Mouse (Mus musculus) MEL (cell line): ENCODE measurements around the gene Hdac1. TPM values are rescaled to one million over a fixed set of nuclear protein-coding genes. Genes with fewer than 3 reads are reported as not detected.
A peak's percentile ranks its signal among the peaks of the same experiment; 100 is the strongest.

ENCODE experiments used
- DNase-seq: peaks from one replicate; pipeline ENCODE4 v3.0.0; 2011; ENCODE audit warnings: low read depth, low spot score
- H3K27ac ChIP-seq: 2 replicates; pipeline ENCODE4 v1.5.1; 2012; ENCODE audit warnings: low read depth, mild to moderate bottlenecking, control low read depth, low read length, moderate library complexity; ENCODE audit not compliant: control insufficient read depth
- H3K27me3 ChIP-seq, 2 experiments: fragments of 150-350 bp in 1 of 2; sonication (generic) in 1 of 2; 2 replicates each; pipeline ENCODE4 v1.6.1; 2012; ENCODE audit warnings: low read length in 2 of 2, mild to moderate bottlenecking in 2 of 2, improper control_type of control experiment in 1 of 2, moderate library complexity in 1 of 2; ENCODE audit not compliant: insufficient read depth in 2 of 2, control insufficient read depth in 1 of 2
- H3K36me3 ChIP-seq, 2 experiments: 2 replicates each; pipeline ENCODE4 v1.6.1; 2012 to 2014; ENCODE audit warnings: low read length in 2 of 2, improper control_type of control experiment in 1 of 2, inconsistent platforms in 1 of 2, mild to moderate bottlenecking in 1 of 2; ENCODE audit not compliant: insufficient read depth in 2 of 2, control insufficient read depth in 1 of 2
- H3K4me1 ChIP-seq, 2 experiments: fragments of 150-350 bp in 1 of 2; sonication (generic) in 1 of 2; 2 replicates each; pipeline ENCODE4 v1.6.1; 2012; ENCODE audit warnings: low read length in 2 of 2, improper control_type of control experiment in 1 of 2, mild to moderate bottlenecking in 1 of 2; ENCODE audit not compliant: insufficient read depth in 2 of 2, control insufficient read depth in 1 of 2
- H3K4me3 ChIP-seq, 2 experiments: fragments of 150-350 bp in 1 of 2; sonication (generic) in 1 of 2; 2 replicates each; pipeline ENCODE4 v1.5.1; 2012; ENCODE audit warnings: low read depth in 2 of 2, low read length in 2 of 2, mild to moderate bottlenecking in 2 of 2, moderate library complexity in 2 of 2, control low read depth in 1 of 2, improper control_type of control experiment in 1 of 2; ENCODE audit not compliant: control insufficient read depth in 1 of 2, insufficient read depth in 1 of 2
- H3K79me2 ChIP-seq: 2 replicates; pipeline ENCODE4 v1.6.1; 2012; ENCODE audit warnings: mild to moderate bottlenecking, low read length, moderate library complexity; ENCODE audit not compliant: control insufficient read depth, poor library complexity, insufficient read depth
- H3K9ac ChIP-seq: 2 replicates; pipeline ENCODE4 v1.6.1; 2012; ENCODE audit warnings: low read depth, mild to moderate bottlenecking, control low read depth, low read length, moderate library complexity; ENCODE audit not compliant: control insufficient read depth, poor library complexity, severe bottlenecking
- H3K9me3 ChIP-seq: fragments of 150-350 bp; sonication (generic); replicated peaks from 2 replicates; pipeline ENCODE4 v1.6.1; 2012; ENCODE audit warnings: mild to moderate bottlenecking, low read length, improper control_type of control experiment, moderate library complexity; ENCODE audit not compliant: insufficient read depth
- BHLHE40 ChIP-seq: IDR thresholded peaks from 2 replicates; pipeline ENCODE4 v1.6.1; 2012; ENCODE audit warnings: low read depth, mild to moderate bottlenecking, inconsistent platforms, low read length, improper control_type of control experiment, borderline replicate concordance
- CHD2 ChIP-seq: IDR thresholded peaks from 2 replicates; pipeline ENCODE4 v1.6.1; 2011; ENCODE audit warnings: low read length, improper control_type of control experiment
- CTCF ChIP-seq, 3 experiments: IDR thresholded peaks in 2 of 3; conservative IDR thresholded peaks in 1 of 3; 2 replicates each; pipeline ENCODE4 v1.5.1; 2011 to 2012; ENCODE audit warnings: low read length in 3 of 3, low read depth in 2 of 3, mild to moderate bottlenecking in 2 of 3, improper control_type of control experiment in 1 of 3, inconsistent platforms in 1 of 3, mixed read lengths in 1 of 3, moderate library complexity in 1 of 3; ENCODE audit not compliant: control insufficient read depth in 1 of 3, insufficient read depth in 1 of 3, poor library complexity in 1 of 3, severe bottlenecking in 1 of 3
- ETS1 ChIP-seq: IDR thresholded peaks from 2 replicates; pipeline ENCODE4 v1.6.1; 2012; ENCODE audit warnings: low read depth, mild to moderate bottlenecking, inconsistent platforms, low read length, improper control_type of control experiment, moderate library complexity
- GATA1 ChIP-seq: IDR thresholded peaks from 2 replicates; pipeline ENCODE4 v1.6.1; 2011; ENCODE audit warnings: low read depth, low read length, improper control_type of control experiment
- HCFC1 ChIP-seq: IDR thresholded peaks from 2 replicates; pipeline ENCODE4 v1.6.1; 2012; ENCODE audit warnings: low read depth, mild to moderate bottlenecking, inconsistent platforms, low read length, improper control_type of control experiment, moderate library complexity
- MAX ChIP-seq: IDR thresholded peaks from 2 replicates; pipeline ENCODE4 v1.6.1; 2011; ENCODE audit warnings: low read length, improper control_type of control experiment
- MAZ ChIP-seq: IDR thresholded peaks from 2 replicates; pipeline ENCODE4 v1.6.1; 2012; ENCODE audit warnings: low read depth, mild to moderate bottlenecking, inconsistent platforms, low read length, improper control_type of control experiment
- MEF2A ChIP-seq: IDR thresholded peaks from 2 replicates; pipeline ENCODE4 v1.6.1; 2014; ENCODE audit warnings: low read depth, mild to moderate bottlenecking, inconsistent platforms, low read length, improper control_type of control experiment; ENCODE audit not compliant: poor library complexity, insufficient replicate concordance, severe bottlenecking; ENCODE audit errors: extremely low read depth
- MYC ChIP-seq: IDR thresholded peaks from 2 replicates; pipeline ENCODE4 v1.6.1; 2011; ENCODE audit warnings: low read depth, mild to moderate bottlenecking, low read length, improper control_type of control experiment, moderate library complexity
- NRF1 ChIP-seq: IDR thresholded peaks from 2 replicates; pipeline ENCODE4 v1.6.1; 2014; ENCODE audit warnings: low read depth, mild to moderate bottlenecking, inconsistent platforms, low read length, improper control_type of control experiment, moderate library complexity; ENCODE audit not compliant: poor library complexity, insufficient read depth, severe bottlenecking
- RAD21 ChIP-seq: IDR thresholded peaks from 2 replicates; pipeline ENCODE4 v1.6.1; 2011; ENCODE audit warnings: mild to moderate bottlenecking, low read depth, low read length, improper control_type of control experiment
- RCOR1 ChIP-seq: IDR thresholded peaks from 2 replicates; pipeline ENCODE4 v1.6.1; 2012; ENCODE audit warnings: low read depth, mild to moderate bottlenecking, inconsistent platforms, low read length, improper control_type of control experiment
- SIN3A ChIP-seq: IDR thresholded peaks from 2 replicates; pipeline ENCODE4 v1.6.1; 2012; ENCODE audit warnings: low read length, improper control_type of control experiment, inconsistent platforms
- TAL1 ChIP-seq: IDR thresholded peaks from 2 replicates; pipeline ENCODE4 v1.6.1; 2012; ENCODE audit warnings: mild to moderate bottlenecking, inconsistent platforms, low read length, moderate library complexity, mixed read lengths
- UBTF ChIP-seq: IDR thresholded peaks from 2 replicates; pipeline ENCODE4 v1.6.1; 2012; ENCODE audit warnings: low read depth, mild to moderate bottlenecking, inconsistent platforms, low read length, improper control_type of control experiment, moderate library complexity, borderline replicate concordance; ENCODE audit not compliant: insufficient read depth
- USF2 ChIP-seq, 2 experiments: IDR thresholded peaks; 2 replicates each; pipeline ENCODE4 v1.6.1; 2011 to 2012; ENCODE audit warnings: improper control_type of control experiment in 2 of 2, low read length in 2 of 2, borderline replicate concordance in 1 of 2, inconsistent platforms in 1 of 2, low read depth in 1 of 2, mild to moderate bottlenecking in 1 of 2; ENCODE audit not compliant: insufficient read depth in 1 of 2
- ZKSCAN1 ChIP-seq: IDR thresholded peaks from 2 replicates; pipeline ENCODE4 v1.6.1; 2012; ENCODE audit warnings: low read depth, mild to moderate bottlenecking, inconsistent platforms, low read length, improper control_type of control experiment, moderate library complexity
- polyA plus RNA-seq, 2 experiments: library from polyadenylated mRNA; stranded (reverse) in 1 of 2; unstranded in 1 of 2; fragments of >175 nt in 1 of 2; fragments of >200 nt in 1 of 2; gene quantifications; 2 replicates each; pipeline versions ENCODE4 v1.2.1 to v1.2.4; 2012; ENCODE audit warnings: low replicate concordance in 2 of 2, low read depth in 1 of 2; ENCODE audit not compliant: insufficient read length in 2 of 2, insufficient read depth in 1 of 2, missing spikeins in 1 of 2
- total RNA-seq: library from RNA; depleted of rRNA; stranded (reverse); fragments of 300-350 nt; gene quantifications from 2 replicates; pipeline ENCODE4 v1.2.3, GENCODE M21; 2012

The Hdac1 gene
- total and polyA plus RNA-seq, 3 experiments, result 38.9 to 185 (median 108) TPM

GRCm38 (mm10) chr4:129496631-129497030, 45.9 kb downstream of the Hdac1 start:
- Histone ChIP-seq H3K27ac (no peak overlapping the region), H3K79me2 (no peaks in the 10 kb centered on the region)
- DNase-seq, result peak; percentile 52
- TF ChIP-seq RAD21 (no peak), ETS1 (no peak), SIN3A (no peak), TAL1 (no peak), MYC (no peak), BHLHE40 (no peak), NRF1 (no peak), ZKSCAN1 (no peak), CHD2 (no peak), MAZ (no peak), HCFC1 (no peak), UBTF (no peak), GATA1 (no peak), RCOR1 (no peak), USF2 (IDR thresholded peaks at IDR 0.05; ENCODE audit: borderline replicate concordance in 1 of 2, insufficient read depth in 1 of 2, low read depth in 1 of 2, low read length in 2 of 2) (no peak), MAX (no peak)
- TF ChIP-seq, all 39 proteins: peak for 0
- H3K9ac ChIP-seq, result no peak overlapping the region
- no peak overlapping the region for H3K4me3 ChIP-seq
- no peaks in the 10 kb centered on the region for H3K27me3 ChIP-seq
- H3K36me3 ChIP-seq, result peaks cover 0 to 3% of the 10 kb centered on the region in 2 experiments; a peak in 1 of 4 replicates
- no peaks in the 10 kb centered on the region for H3K9me3 ChIP-seq
- H3K4me1 ChIP-seq, result peaks cover 6% of the 10 kb centered on the region in 2 experiments

- no peak for TF ChIP-seq MEF2A
- peak; percentile 14 for TF ChIP-seq RAD21
- TF ChIP-seq ZKSCAN1, result no peak
- peak; percentile 2 to 16 (median 7); a peak in 2 of 6 replicates for TF ChIP-seq CTCF (IDR thresholded peaks at IDR 0.05 in 2 of 3, conservative IDR thresholded peaks at IDR 0.05 in 1 of 3; ENCODE audit: control insufficient read depth in 1 of 3, insufficient read depth in 1 of 3, low read depth in 2 of 3, low read length in 3 of 3, poor library complexity in 1 of 3, severe bottlenecking in 1 of 3)
- Histone ChIP-seq H3K9ac (no peak overlapping the region), H3K79me2 (no peaks in the 10 kb centered on the region), H3K36me3 (peaks cover 0 to 3% of the 10 kb centered on the region in 2 experiments; a peak in 1 of 4 replicates), H3K27ac (no peak overlapping the region), H3K4me1 (peaks cover 3 to 6% of the 10 kb centered on the region in 2 experiments; a peak in 3 of 4 replicates), H3K27me3 (no peaks in the 10 kb centered on the region), H3K4me3 (no peak overlapping the region), H3K9me3 (no peaks in the 10 kb centered on the region)
- peak; percentile 24 for DNase-seq
These were observed 46.6 kb downstream of the Hdac1 start for GRCm38 (mm10) chr4:129495672-129496562.
